Mouse (Mus musculus) liver, embryonic 14 days (tissue): Measurements from ENCODE around the gene Ndufa10. TPM values are rescaled to one million over a fixed set of nuclear protein-coding genes. Genes with fewer than 3 reads are reported as not detected.

Source experiments
- polyA plus RNA-seq: library from polyadenylated mRNA; depleted of rRNA; stranded (reverse); fragments of >200 nt; gene quantifications from 2 replicates; pipeline ENCODE4 v1.2.3, GENCODE M21; 2012; rRNA removed

Gene Ndufa10
- 40.9 and 48.8 TPM in 2 replicates for polyA plus RNA-seq

GRCm38 (mm10) chr1:92473165-92474041 lies at the start of gene Ndufa10:
Ndufa10 (minus strand) TSS chr1:92473860.

GRCm38 (mm10) chr1:92518561-92518960 lies 44.9 kb upstream of the Ndufa10 start, which contains the start of gene Olfr1414:
Olfr1414 (minus strand) TSS chr1:92518661.

GRCm38 (mm10) chr1:92496001-92496400 lies 22.3 kb upstream of the Ndufa10 start, which contains the start of gene Olfr1415:
Olfr1415 (minus strand) TSS chr1:92496101.

GRCm38 (mm10) chr1:92485013-92485412 lies 11.4 kb upstream of the Ndufa10 start, which contains the start of gene Olfr1416:
Olfr1416 (minus strand) TSS chr1:92485113.

Other genes with a start within 250 kb of the Ndufa10 start
- gene Olfr1416, start 11.3 kb upstream of the Ndufa10 start, polyA plus RNA-seq = not detected in 2 replicates
- not detected in 2 replicates for gene Olfr1415, start 22.2 kb upstream of the Ndufa10 start, polyA plus RNA-seq
- gene Olfr1414, start 44.8 kb upstream of the Ndufa10 start, polyA plus RNA-seq = not detected in 2 replicates
- gene Olfr1413, start 97.5 kb upstream of the Ndufa10 start, polyA plus RNA-seq = not detected in 2 replicates
- not detected in 2 replicates for gene Olfr1412, start 111.9 kb upstream of the Ndufa10 start, polyA plus RNA-seq
- gene Olfr1411, start 120.6 kb upstream of the Ndufa10 start, polyA plus RNA-seq = not detected in 2 replicates
- gene Olfr1410, start 131.9 kb upstream of the Ndufa10 start, polyA plus RNA-seq = not detected in 2 replicates
- not detected in 2 replicates for gene Olfr12, start 143.9 kb upstream of the Ndufa10 start, polyA plus RNA-seq
- gene Cops9, start 168.1 kb upstream of the Ndufa10 start, polyA plus RNA-seq = 98.1 and 109 TPM in 2 replicates
- gene Otos, start 175.0 kb upstream of the Ndufa10 start, polyA plus RNA-seq = 0.12 and 0.17 TPM in 2 replicates